Mouse (Mus musculus) small intestine, adult 2 months (tissue): Measurements from ENCODE around the gene Srrm3. TPM values are rescaled to one million over a fixed set of nuclear protein-coding genes. Genes with fewer than 3 reads are reported as not detected.

ENCODE experiments used
- H3K27ac ChIP-seq: fragments of 200-500 bp; 2 replicates; pipeline ENCODE4 v1.5.1; 2012; ENCODE audit warnings: low read depth, low read length, control low read depth, inconsistent platforms; ENCODE audit not compliant: insufficient read depth
- H3K27me3 ChIP-seq: fragments of 200-500 bp; 2 replicates; pipeline ENCODE4 v1.6.1; 2012; ENCODE audit warnings: mild to moderate bottlenecking, moderate library complexity, low read length, inconsistent platforms; ENCODE audit not compliant: control insufficient read depth, insufficient read depth
- H3K36me3 ChIP-seq: fragments of 200-500 bp; 2 replicates; pipeline ENCODE4 v1.6.1; 2012; ENCODE audit warnings: mild to moderate bottlenecking, low read length, control low read depth, inconsistent platforms; ENCODE audit not compliant: control insufficient read depth, insufficient read depth
- H3K4me1 ChIP-seq: fragments of 200-500 bp; 2 replicates; pipeline ENCODE4 v1.6.1; 2012; ENCODE audit warnings: low read length, inconsistent platforms, mixed read lengths; ENCODE audit not compliant: control insufficient read depth, insufficient read depth, insufficient read length
- H3K4me3 ChIP-seq: fragments of 200-500 bp; 2 replicates; pipeline ENCODE4 v1.5.1; 2012; ENCODE audit warnings: low read depth, mild to moderate bottlenecking, control low read depth, inconsistent platforms, low read length, moderate library complexity
- CTCF ChIP-seq: fragments of 200-500 bp; IDR thresholded peaks from 2 replicates; pipeline ENCODE4 v1.5.1; 2012; ENCODE audit warnings: low read depth, mild to moderate bottlenecking, control low read depth, inconsistent platforms, low read length, moderate library complexity, mixed read lengths; ENCODE audit not compliant: insufficient replicate concordance, insufficient read length; ENCODE audit errors: extremely low read depth
- POLR2A ChIP-seq: fragments of 200-500 bp; IDR thresholded peaks from 2 replicates; pipeline ENCODE4 v1.6.1; 2012; ENCODE audit warnings: low read depth, mild to moderate bottlenecking, control low read depth, inconsistent platforms, low read length, moderate library complexity
- WGBS: fragments of 180-500 bp; shearing (Covaris S2); methylation state at CpG from one replicate; pipeline ENCODE4 v1.1.7; 2018; 5-methylcytosine and 5-hydroxymethylcytosine counted together
- polyA plus RNA-seq: library from polyadenylated mRNA; depleted of rRNA; stranded (reverse); fragments of >200 nt; gene quantifications from 2 replicates; pipeline ENCODE4 v1.2.3, GENCODE M21; 2012; rRNA removed

Srrm3 gene
- polyA plus RNA-seq, 1 experiment: 0.19 TPM

- 81% methylated on average over 5 of the region's 5 CpGs for WGBS
Measured at GRCm38 (mm10) chr5:135918059-135918437, 111.4 kb downstream of the Srrm3 start.

GRCm38 (mm10) chr5:135918593-135918992 lies 111.9 kb downstream of the Srrm3 start:
- Histone ChIP-seq H3K4me1 (peaks cover 2% of the 10 kb centered on the region; the same call in 1 of the 2 replicates), H3K27ac (no peak overlapping the region), H3K4me3 (no peak overlapping the region), H3K27me3 (no peaks in the 10 kb centered on the region), H3K36me3 (peaks cover 13% of the 10 kb centered on the region)
- TF ChIP-seq CTCF: no peak
- TF ChIP-seq POLR2A: no peak
- 95% methylated on average over 5 of the region's 5 CpGs for WGBS

More at GRCm38 (mm10) chr5:135918059-135918437, 111.4 kb downstream of the Srrm3 start:
- no peak for TF ChIP-seq CTCF
- no peak for TF ChIP-seq POLR2A
- Histone ChIP-seq H3K4me3 (no peak overlapping the region), H3K27ac (no peak overlapping the region), H3K4me1 (peaks cover 2% of the 10 kb centered on the region; the same call in 1 of the 2 replicates), H3K36me3 (peaks cover 13% of the 10 kb centered on the region), H3K27me3 (no peaks in the 10 kb centered on the region)

DNA sequence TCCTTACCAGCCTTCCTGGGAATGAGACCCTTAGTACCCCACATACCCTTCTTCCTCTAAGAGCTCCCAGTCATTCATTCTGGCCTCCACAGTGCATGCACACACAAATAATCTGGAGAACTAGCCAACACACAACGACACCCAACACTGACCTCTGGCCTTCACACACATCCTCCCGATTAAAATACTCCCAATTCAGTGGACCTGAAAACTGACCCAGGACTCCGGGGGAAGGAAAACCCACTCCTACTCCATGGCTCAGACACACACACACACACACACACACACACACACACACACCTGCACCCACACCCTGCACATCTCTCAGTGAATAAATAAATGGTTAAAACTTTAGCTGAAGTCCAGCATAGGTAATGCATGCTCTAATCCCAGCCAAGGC lies 113.2 kb downstream of the Srrm3 start:
- H3K36me3 ChIP-seq: peaks cover 13% of the 10 kb centered on the region
- TF ChIP-seq POLR2A: no peak
- no peak for TF ChIP-seq CTCF
- no peaks in the 10 kb centered on the region for H3K27me3 ChIP-seq
- 86% methylated on average over 3 of the region's 3 CpGs for WGBS
- no peak overlapping the region for H3K4me3 ChIP-seq
- peaks cover 2% of the 10 kb centered on the region; the same call in 1 of the 2 replicates for H3K4me1 ChIP-seq
- H3K27ac ChIP-seq: no peak overlapping the region

DNA sequence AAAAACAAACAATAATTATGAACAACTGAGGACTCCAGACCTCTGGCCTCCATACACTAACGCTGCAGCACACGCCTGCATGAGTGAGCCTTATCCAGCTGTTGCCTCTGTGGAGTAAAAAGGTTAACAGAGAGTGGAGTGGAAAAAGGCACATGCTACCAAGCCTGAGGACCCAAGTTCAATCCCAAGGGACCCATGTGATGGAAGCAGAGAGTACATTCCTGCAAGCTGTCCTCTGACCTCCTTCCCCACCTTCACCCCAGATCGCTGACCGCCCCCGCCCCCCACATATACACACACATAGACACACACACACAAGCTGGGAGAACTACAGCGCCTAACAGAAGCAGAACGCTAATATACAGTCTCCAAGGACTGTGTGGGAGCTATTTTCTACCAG lies 117.2 kb downstream of the Srrm3 start:
- 93% methylated on average over 7 of the region's 7 CpGs for WGBS
- no peaks in the 10 kb centered on the region for H3K27me3 ChIP-seq
- no peak overlapping the region for H3K27ac ChIP-seq
- peaks cover 22% of the 10 kb centered on the region for H3K36me3 ChIP-seq
- no peak overlapping the region for H3K4me3 ChIP-seq
- TF ChIP-seq CTCF (no peak), POLR2A (no peak)
- no peaks in the 10 kb centered on the region for H3K4me1 ChIP-seq

Other genes with a start within 250 kb of the Srrm3 start
- gene Ccl26, start 243.3 kb upstream of the Srrm3 start, polyA plus RNA-seq: not detected in 2 replicates
- gene Ccl24, start 233.8 kb upstream of the Srrm3 start, polyA plus RNA-seq: 3.3 and 3.6 TPM in 2 replicates
- gene Rhbdd2, start 174.3 kb upstream of the Srrm3 start, polyA plus RNA-seq: 13.3 and 13.4 TPM in 2 replicates
- gene Por, start 136.9 kb upstream of the Srrm3 start, polyA plus RNA-seq: 121 and 192 TPM in 2 replicates
- gene Tmem120a, start 62.4 kb upstream of the Srrm3 start, polyA plus RNA-seq: 111 and 261 TPM in 2 replicates
- gene Styxl1, start 28.5 kb upstream of the Srrm3 start, polyA plus RNA-seq: 0.15 and 0.19 TPM in 2 replicates
- gene Mdh2, start 28.4 kb upstream of the Srrm3 start, polyA plus RNA-seq: 1,632 and 2,398 TPM in 2 replicates
- gene Hspb1, start 81.0 kb downstream of the Srrm3 start, polyA plus RNA-seq: 91.6 and 121 TPM in 2 replicates
- gene Ywhag, start 127.7 kb downstream of the Srrm3 start, polyA plus RNA-seq: 21.2 and 27.3 TPM in 2 replicates
- gene Ssc4d, start 167.6 kb downstream of the Srrm3 start, polyA plus RNA-seq: 3.6 and 3.9 TPM in 2 replicates
- not detected in 2 replicates for gene Zp3, start 173.2 kb downstream of the Srrm3 start, polyA plus RNA-seq
- gene Dtx2, start 187.9 kb downstream of the Srrm3 start, polyA plus RNA-seq: 8.7 and 17.6 TPM in 2 replicates
- gene Upk3b, start 231.6 kb downstream of the Srrm3 start, polyA plus RNA-seq: 1.4 and 3.7 TPM in 2 replicates
- gene Upk3bl, start 247.6 kb downstream of the Srrm3 start, polyA plus RNA-seq: 0.76 and 1.7 TPM in 2 replicates